Mouse (Mus musculus) limb, embryonic 11.5 days (tissue): Measurements from ENCODE around the gene Garnl3. TPM values are rescaled to one million over a fixed set of nuclear protein-coding genes. Genes with fewer than 3 reads are reported as not detected.

ENCODE experiments used
- ATAC-seq: fragments of 200-750 bp; cut with Nextera tagmentation; 2 replicates; pipeline ENCODE4 v1.8.0; 2017; ENCODE audit warnings: low read depth; ENCODE audit not compliant: insufficient number of reproducible peaks, low FRiP score, low TSS enrichment
- DNase-seq: peaks from one replicate; pipeline ENCODE4 v3.0.0-alpha.2; 2015; ENCODE audit warnings: low spot score
- H3K27ac ChIP-seq: fragments of 300-500 bp; sonication (generic); replicated peaks from 2 replicates; pipeline ENCODE4 v1.5.1; 2014; ENCODE audit warnings: low read depth, mild to moderate bottlenecking, low read length
- H3K27me3 ChIP-seq: fragments of 300-500 bp; sonication (generic); 2 replicates; pipeline ENCODE4 v1.6.1; 2014; ENCODE audit warnings: mild to moderate bottlenecking, low read length, mixed read lengths; ENCODE audit not compliant: control insufficient read depth, insufficient read depth
- H3K36me3 ChIP-seq: fragments of 300-500 bp; sonication (generic); 2 replicates; pipeline ENCODE4 v1.6.1; 2014; ENCODE audit warnings: mild to moderate bottlenecking, low read length, moderate library complexity, mixed read lengths; ENCODE audit not compliant: control insufficient read depth, insufficient read depth
- H3K4me1 ChIP-seq: fragments of 300-500 bp; sonication (generic); 2 replicates; pipeline ENCODE4 v1.6.1; 2014; ENCODE audit warnings: low read length, mixed read lengths; ENCODE audit not compliant: control insufficient read depth, insufficient read depth
- H3K4me2 ChIP-seq: fragments of 300-500 bp; sonication (generic); 2 replicates; pipeline ENCODE4 v1.6.1; 2014; ENCODE audit warnings: low read depth, mild to moderate bottlenecking, moderate library complexity; ENCODE audit not compliant: severe bottlenecking
- H3K4me3 ChIP-seq: fragments of 300-500 bp; sonication (generic); 2 replicates; pipeline ENCODE4 v1.5.1; 2014; ENCODE audit warnings: low read depth, low read length
- H3K9ac ChIP-seq: fragments of 300-500 bp; sonication (generic); 2 replicates; pipeline ENCODE4 v1.6.1; 2014; ENCODE audit warnings: mild to moderate bottlenecking, low read length
- H3K9me3 ChIP-seq: fragments of 300-500 bp; sonication (generic); 2 replicates; pipeline ENCODE4 v1.6.1; 2016; ENCODE audit warnings: low read length; ENCODE audit not compliant: control insufficient read depth
- WGBS: fragments of 180-500 bp; shearing (Covaris S2); extraction: QIAGEN DNeasy Blood & Tissue Kit; methylation state at CpG from one replicate; pipeline ENCODE4 v1.1.7; 2014; 5-methylcytosine and 5-hydroxymethylcytosine counted together
- polyA plus RNA-seq: library from polyadenylated mRNA; unstranded; fragments of >200 nt; fragmentation: Nextera tagmentation; extraction: Ambion mirVana; gene quantifications from 2 replicates; pipeline ENCODE4 v1.2.1, GENCODE M21; 2014

Gene Garnl3
- polyA plus RNA-seq, 1 experiment from 2014 or later = 10.4 TPM

DNA sequence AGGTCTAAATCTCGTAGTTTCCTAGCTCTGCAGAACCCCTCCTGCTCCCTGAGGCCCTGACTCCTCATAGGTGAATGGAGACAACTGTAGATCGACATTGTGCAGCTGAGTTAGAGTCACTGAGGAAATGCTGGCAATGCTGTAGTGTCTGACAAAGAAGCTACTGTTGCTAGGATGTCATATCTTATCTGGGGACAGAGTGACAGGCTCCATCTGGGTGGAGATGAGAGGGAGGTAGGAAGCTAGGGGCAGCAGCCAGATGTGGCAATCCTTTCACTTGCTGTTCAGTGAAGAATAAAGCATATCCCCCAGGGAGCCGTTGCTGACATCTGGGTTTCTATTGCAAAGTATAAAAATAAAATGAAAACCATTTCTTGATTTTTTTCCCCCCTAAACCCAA, 85.6 kb downstream of the Garnl3 start:
- WGBS = 79% methylated on average over 3 of the region's 3 CpGs

GRCm38 (mm10) chr2:33042781-33043180, 88.7 kb downstream of the Garnl3 start:
- 77% methylated on average over 6 of the region's 6 CpGs for WGBS
- no peaks in the 10 kb centered on the region for H3K27me3 ChIP-seq

More for the DNA sequence above, 85.6 kb downstream of the Garnl3 start:
- H3K27ac ChIP-seq = no peak overlapping the region
- no peak overlapping the region for H3K9ac ChIP-seq
- no peak for DNase-seq
- no peaks in the 10 kb centered on the region for H3K36me3 ChIP-seq
- H3K9me3 ChIP-seq = no peaks in the 10 kb centered on the region
- H3K4me2 ChIP-seq = no peak overlapping the region
- no peak for ATAC-seq
- H3K4me3 ChIP-seq = no peak overlapping the region
- H3K27me3 ChIP-seq = no peaks in the 10 kb centered on the region
- H3K4me1 ChIP-seq = no peaks in the 10 kb centered on the region

DNA sequence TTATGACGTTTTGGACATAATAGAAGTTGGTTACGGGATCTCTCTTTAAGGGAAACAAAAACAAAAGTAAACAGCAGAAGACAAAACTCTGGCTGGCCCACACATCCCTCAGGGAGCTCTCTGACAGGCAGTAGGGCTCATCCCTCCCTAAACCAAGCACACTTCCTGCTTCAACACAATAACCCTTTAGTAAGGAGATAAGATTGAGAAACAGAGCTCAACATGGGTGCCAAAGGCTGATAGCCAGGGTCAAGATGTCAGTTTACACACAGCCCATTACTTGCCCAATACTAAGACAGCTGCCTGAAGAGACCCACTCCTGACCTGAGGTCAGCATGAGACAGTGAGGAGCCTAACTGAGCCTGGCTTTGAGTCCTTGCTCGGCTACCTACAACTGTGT, 89.9 kb downstream of the Garnl3 start:
- H3K9me3 ChIP-seq = no peaks in the 10 kb centered on the region
- DNase-seq (no peak), ATAC-seq (no peak)
- 75% methylated on average over 3 of the region's 3 CpGs for WGBS
- no peak overlapping the region for H3K27ac ChIP-seq
- no peak overlapping the region for H3K4me2 ChIP-seq
- no peaks in the 10 kb centered on the region for H3K27me3 ChIP-seq
- no peaks in the 10 kb centered on the region for H3K36me3 ChIP-seq
- no peaks in the 10 kb centered on the region for H3K4me1 ChIP-seq
- H3K4me3 ChIP-seq = no peak overlapping the region
- no peak overlapping the region for H3K9ac ChIP-seq

More at GRCm38 (mm10) chr2:33042781-33043180, 88.7 kb downstream of the Garnl3 start:
- Histone ChIP-seq H3K4me1 (no peaks in the 10 kb centered on the region), H3K9me3 (no peaks in the 10 kb centered on the region), H3K9ac (no peak overlapping the region), H3K36me3 (no peaks in the 10 kb centered on the region), H3K4me2 (no peak overlapping the region), H3K27ac (no peak overlapping the region), H3K4me3 (no peak overlapping the region)
- ATAC-seq = no peak
- DNase-seq = no peak

DNA sequence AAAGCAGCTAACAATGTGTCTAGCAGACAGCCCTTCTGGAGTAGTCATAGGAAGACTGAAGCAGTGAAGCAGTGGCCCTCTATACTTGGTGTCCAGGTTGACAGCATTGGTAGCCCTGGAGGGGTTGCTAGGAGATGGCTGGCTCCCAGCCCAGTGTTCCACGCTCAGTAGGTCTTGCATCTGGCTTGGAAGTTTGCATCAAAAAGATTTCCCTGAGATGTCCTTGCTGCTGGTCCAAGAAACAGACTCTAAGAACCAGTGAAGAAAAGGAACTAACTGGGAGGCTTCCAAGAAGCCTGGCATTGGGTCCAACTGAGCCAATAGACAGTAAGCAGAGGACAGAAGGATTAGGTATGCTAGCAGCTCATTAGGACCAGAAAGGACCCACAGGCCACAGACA, 94.0 kb downstream of the Garnl3 start:
- H3K4me2 ChIP-seq = no peak overlapping the region
- H3K36me3 ChIP-seq = 0 out of 2 replicates have a peak, but pooled peaks cover 3% of the 10 kb centered on the region
- 93% methylated on average over 1 of the region's 1 CpGs for WGBS
- H3K27ac ChIP-seq = no peak overlapping the region
- ATAC-seq = no peak
- no peak for DNase-seq
- H3K4me1 ChIP-seq = no peaks in the 10 kb centered on the region
- no peaks in the 10 kb centered on the region for H3K9me3 ChIP-seq
- no peak overlapping the region for H3K9ac ChIP-seq
- H3K4me3 ChIP-seq = no peak overlapping the region
- H3K27me3 ChIP-seq = no peaks in the 10 kb centered on the region

DNA sequence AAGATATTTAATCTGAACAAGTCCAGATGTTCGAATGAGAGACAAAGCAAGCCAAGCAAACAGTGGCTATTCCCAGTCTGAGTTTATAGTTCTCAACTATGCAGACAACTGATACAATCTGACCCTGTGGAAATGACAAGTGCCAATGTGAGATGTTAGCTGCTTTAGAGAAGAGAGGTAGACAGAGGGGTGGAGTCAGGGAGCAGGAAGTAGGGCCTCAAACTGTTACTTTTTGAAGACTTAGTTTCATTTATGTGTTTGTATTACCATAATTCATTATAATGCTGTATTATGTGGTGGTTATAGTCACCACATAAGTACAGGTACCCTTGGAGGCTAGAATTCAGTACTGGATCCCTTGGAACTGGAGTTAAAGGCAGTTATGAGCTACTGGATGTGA, 96.2 kb downstream of the Garnl3 start:
- H3K36me3 ChIP-seq = 0 out of 2 replicates have a peak, but pooled peaks cover 3% of the 10 kb centered on the region
- ATAC-seq (no peak), DNase-seq (no peak)
- H3K27ac ChIP-seq = no peak overlapping the region
- H3K4me3 ChIP-seq = no peak overlapping the region
- 78% methylated on average over 1 of the region's 1 CpGs for WGBS
- no peak overlapping the region for H3K4me2 ChIP-seq
- no peaks in the 10 kb centered on the region for H3K9me3 ChIP-seq
- no peak overlapping the region for H3K9ac ChIP-seq
- no peaks in the 10 kb centered on the region for H3K27me3 ChIP-seq
- H3K4me1 ChIP-seq = no peaks in the 10 kb centered on the region

DNA sequence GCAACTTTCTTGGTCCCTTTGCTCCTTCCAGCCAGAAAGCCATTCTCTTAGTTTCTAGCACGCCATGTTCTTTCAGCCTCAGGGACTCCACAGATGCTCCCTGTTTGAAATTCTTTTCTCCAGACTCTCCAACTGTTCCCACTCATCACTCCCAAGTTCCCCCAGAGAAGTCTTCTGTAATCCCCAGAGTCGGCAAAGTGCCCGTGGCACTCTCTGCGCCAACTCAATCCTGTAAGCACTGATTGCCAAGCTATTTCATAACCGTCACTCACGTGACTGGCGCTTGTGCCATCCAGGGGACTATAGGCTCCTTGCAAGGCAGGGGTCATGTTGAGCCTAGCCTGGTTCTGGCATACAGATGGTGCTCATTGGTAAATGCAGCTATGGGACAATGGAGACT, 98.2 kb downstream of the Garnl3 start:
- Histone ChIP-seq H3K4me2 (no peak overlapping the region), H3K27me3 (no peaks in the 10 kb centered on the region), H3K27ac (no peak overlapping the region), H3K9me3 (no peaks in the 10 kb centered on the region), H3K4me3 (no peak overlapping the region), H3K9ac (no peak overlapping the region), H3K36me3 (0 out of 2 replicates have a peak, but pooled peaks cover 3% of the 10 kb centered on the region), H3K4me1 (no peaks in the 10 kb centered on the region)
- DNase-seq = no peak
- no peak for ATAC-seq
- WGBS = 90% methylated on average over 7 of the region's 7 CpGs

DNA sequence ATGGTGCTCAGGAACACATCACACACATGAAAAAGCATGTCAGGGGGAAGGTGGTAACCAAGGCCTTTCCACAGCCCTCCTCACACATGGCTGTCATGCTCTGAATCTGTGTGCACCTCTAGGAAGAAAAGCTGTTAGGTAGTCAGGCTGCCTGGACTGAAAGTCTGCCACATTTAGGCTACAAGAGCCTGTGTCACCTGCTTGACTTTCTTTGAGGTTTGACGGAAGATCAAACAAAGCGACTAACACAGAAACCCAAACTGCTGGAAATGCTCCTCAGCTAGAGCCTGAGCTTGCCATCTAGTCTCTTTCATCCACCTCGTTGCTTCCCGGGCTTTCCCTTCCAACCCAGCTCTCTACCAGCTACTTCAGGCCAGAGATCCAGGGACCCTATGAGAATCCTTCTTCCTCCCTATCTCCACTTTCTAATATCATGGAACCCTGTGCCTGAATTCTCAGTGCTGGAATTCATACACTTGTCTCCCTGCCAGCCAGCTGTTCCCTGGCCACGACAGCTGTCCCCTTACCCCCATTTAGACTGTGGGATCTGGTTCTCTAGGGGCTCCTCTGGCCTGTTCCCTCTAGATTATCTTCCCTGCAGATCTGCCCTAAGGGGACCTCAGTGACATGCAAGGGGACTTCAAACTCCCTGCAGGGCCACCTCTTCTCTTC, 98.9 kb downstream of the Garnl3 start:
- Histone ChIP-seq H3K4me1 (no peaks in the 10 kb centered on the region), H3K36me3 (0 out of 2 replicates have a peak, but pooled peaks cover 3% of the 10 kb centered on the region), H3K9me3 (no peaks in the 10 kb centered on the region), H3K4me2 (no peak overlapping the region), H3K4me3 (no peak overlapping the region), H3K9ac (no peak overlapping the region), H3K27ac (no peak overlapping the region), H3K27me3 (no peaks in the 10 kb centered on the region)
- ATAC-seq (no peak), DNase-seq (no peak)
- 82% methylated on average over 5 of the region's 5 CpGs for WGBS

DNA sequence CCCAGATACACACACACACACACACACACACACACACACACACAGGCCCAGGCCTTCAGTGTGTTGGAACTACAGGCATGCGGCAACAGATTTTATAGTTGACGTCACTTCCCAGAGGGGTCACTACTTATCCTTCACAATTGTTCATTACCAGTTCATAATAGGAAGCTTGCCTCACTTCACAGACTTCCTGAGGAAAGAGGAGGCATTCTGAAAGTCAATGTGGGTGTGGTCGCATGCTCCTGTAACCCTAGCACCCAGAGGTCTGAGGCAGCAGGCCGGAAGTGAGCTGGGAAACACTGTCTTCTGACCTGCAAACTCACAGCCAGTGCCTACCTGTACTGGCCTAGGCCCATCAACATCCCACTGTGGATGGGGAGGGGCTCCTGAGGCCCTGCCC, 106.4 kb downstream of the Garnl3 start:
- H3K27me3 ChIP-seq = no peaks in the 10 kb centered on the region
- ATAC-seq = no peak
- WGBS = 83% methylated on average over 4 of the region's 4 CpGs
- H3K4me2 ChIP-seq = no peak overlapping the region
- no peaks in the 10 kb centered on the region for H3K4me1 ChIP-seq
- H3K36me3 ChIP-seq = no peaks in the 10 kb centered on the region
- no peaks in the 10 kb centered on the region for H3K9me3 ChIP-seq
- no peak overlapping the region for H3K9ac ChIP-seq
- H3K27ac ChIP-seq = no peak overlapping the region
- no peak for DNase-seq
- H3K4me3 ChIP-seq = no peak overlapping the region

DNA sequence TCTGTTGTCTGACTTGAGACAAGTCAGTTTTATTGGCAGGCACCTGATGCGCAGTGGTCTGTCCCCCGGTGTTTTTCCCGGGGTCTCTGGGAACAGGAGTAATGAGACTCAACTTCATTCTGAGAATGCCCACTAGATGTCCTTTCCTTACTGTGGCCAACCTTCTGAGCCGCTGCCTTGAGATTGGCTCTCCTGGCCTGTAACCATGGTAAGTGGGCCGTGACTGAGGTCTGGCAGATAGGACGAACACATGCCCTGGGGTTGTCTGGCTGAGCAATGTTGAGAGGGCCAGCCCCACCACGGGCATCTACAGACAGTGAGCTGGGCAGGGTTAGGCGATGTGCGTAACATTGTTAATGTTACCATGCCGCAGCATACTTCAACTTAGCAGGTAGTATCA, 106.9 kb downstream of the Garnl3 start:
- 69% methylated on average over 10 of the region's 10 CpGs for WGBS
- H3K9me3 ChIP-seq = no peaks in the 10 kb centered on the region
- no peaks in the 10 kb centered on the region for H3K36me3 ChIP-seq
- no peak overlapping the region for H3K9ac ChIP-seq
- no peak overlapping the region for H3K4me3 ChIP-seq
- H3K4me1 ChIP-seq = no peaks in the 10 kb centered on the region
- DNase-seq = no peak
- H3K27ac ChIP-seq = no peak overlapping the region
- no peak overlapping the region for H3K4me2 ChIP-seq
- no peak for ATAC-seq
- no peaks in the 10 kb centered on the region for H3K27me3 ChIP-seq
